Mouse (Mus musculus): ENCODE data around the gene Tomm70a. TPM values are rescaled to one million over a fixed set of nuclear protein-coding genes. Genes with fewer than 3 reads are reported as not detected.

Tomm70a gene
- polyA plus RNA-seq, 1 experiment from 2014 or later: 19.5 TPM

GRCm38 (mm10) chr16:57190390-57190789, 68.9 kb downstream of the Tomm70a start:
- 72% methylated on average over 8 of the region's 8 CpGs for WGBS (ENCODE audit: insufficient replicate concordance)
- no peak overlapping the region for H3K4me2 ChIP-seq (ENCODE audit: low read depth, low read length)
- no peak for ATAC-seq (ENCODE audit: low read depth)
- no peak overlapping the region for H3K27ac ChIP-seq (ENCODE audit: low read length)
- H3K9me3 ChIP-seq (replicated peaks; ENCODE audit: control insufficient read depth, low read length): no peaks in the 10 kb centered on the region
- no peaks in the 10 kb centered on the region for H3K27me3 ChIP-seq (ENCODE audit: control insufficient read depth, insufficient read depth, low read depth, low read length)
- H3K4me3 ChIP-seq (ENCODE audit: low read depth, low read length): no peak overlapping the region
- H3K4me1 ChIP-seq (ENCODE audit: control insufficient read depth, low read depth, low read length): no peaks in the 10 kb centered on the region
- H3K9ac ChIP-seq (ENCODE audit: low read depth, low read length): no peak overlapping the region
- H3K36me3 ChIP-seq (ENCODE audit: control insufficient read depth, insufficient read depth): peaks cover 4% of the 10 kb centered on the region

- no peak overlapping the region for H3K4me3 ChIP-seq (ENCODE audit: low read depth, low read length)
- peaks cover 4% of the 10 kb centered on the region for H3K36me3 ChIP-seq (ENCODE audit: control insufficient read depth, insufficient read depth)
- no peak overlapping the region for H3K4me2 ChIP-seq (ENCODE audit: low read depth, low read length)
- H3K27me3 ChIP-seq (ENCODE audit: control insufficient read depth, insufficient read depth, low read depth, low read length): no peaks in the 10 kb centered on the region
- ATAC-seq (ENCODE audit: low read depth): no peak
- 86% methylated on average over 14 of the region's 14 CpGs for WGBS (ENCODE audit: insufficient replicate concordance)
- H3K9ac ChIP-seq (ENCODE audit: low read depth, low read length): no peak overlapping the region
- no peak overlapping the region for H3K27ac ChIP-seq (ENCODE audit: low read length)
- H3K9me3 ChIP-seq (replicated peaks; ENCODE audit: control insufficient read depth, low read length): no peaks in the 10 kb centered on the region
- H3K4me1 ChIP-seq (ENCODE audit: control insufficient read depth, low read depth, low read length): no peaks in the 10 kb centered on the region
These were observed 69.7 kb downstream of the Tomm70a start for GRCm38 (mm10) chr16:57191214-57191613.

GRCm38 (mm10) chr16:57196590-57196989, 75.1 kb downstream of the Tomm70a start:
- 47% methylated on average over 5 of the region's 5 CpGs for WGBS (ENCODE audit: insufficient replicate concordance)
- Histone ChIP-seq H3K4me3 (ENCODE audit: low read depth, low read length) (no peak overlapping the region), H3K27me3 (ENCODE audit: control insufficient read depth, insufficient read depth, low read depth, low read length) (no peaks in the 10 kb centered on the region), H3K9ac (ENCODE audit: low read depth, low read length) (no peak overlapping the region), H3K9me3 (replicated peaks; ENCODE audit: control insufficient read depth, low read length) (no peaks in the 10 kb centered on the region), H3K27ac (ENCODE audit: low read length) (no peak overlapping the region), H3K4me2 (ENCODE audit: low read depth, low read length) (no peak overlapping the region), H3K4me1 (ENCODE audit: control insufficient read depth, low read depth, low read length) (no peaks in the 10 kb centered on the region), H3K36me3 (ENCODE audit: control insufficient read depth, insufficient read depth) (no peaks in the 10 kb centered on the region; the same call in 1 of the 2 replicates)
- no peak for ATAC-seq (ENCODE audit: low read depth)

- no peak for ATAC-seq (ENCODE audit: low read depth)
- H3K4me2 ChIP-seq (ENCODE audit: low read depth, low read length): no peak overlapping the region
- H3K27ac ChIP-seq (ENCODE audit: low read length): no peak overlapping the region
- WGBS (ENCODE audit: insufficient replicate concordance): 53% methylated on average over 3 of the region's 3 CpGs
- H3K27me3 ChIP-seq (ENCODE audit: control insufficient read depth, insufficient read depth, low read depth, low read length): no peaks in the 10 kb centered on the region
- no peaks in the 10 kb centered on the region; the same call in 1 of the 2 replicates for H3K36me3 ChIP-seq (ENCODE audit: control insufficient read depth, insufficient read depth)
- no peaks in the 10 kb centered on the region for H3K9me3 ChIP-seq (replicated peaks; ENCODE audit: control insufficient read depth, low read length)
- no peak overlapping the region for H3K4me3 ChIP-seq (ENCODE audit: low read depth, low read length)
- no peak overlapping the region for H3K9ac ChIP-seq (ENCODE audit: low read depth, low read length)
- no peaks in the 10 kb centered on the region for H3K4me1 ChIP-seq (ENCODE audit: control insufficient read depth, low read depth, low read length)
These were observed 75.8 kb downstream of the Tomm70a start for GRCm38 (mm10) chr16:57197281-57197680.

Other genes with a start within 250 kb of the Tomm70a start
- 0.89 and 1.1 TPM in 2 replicates for gene Tmem45a, start 235.5 kb upstream of the Tomm70a start, polyA plus RNA-seq (2015; fragmentation: Nextera tagmentation; extraction: Ambion mirVana)
- not detected in 2 replicates for gene Lnp1, start 193.6 kb upstream of the Tomm70a start, polyA plus RNA-seq (2015; fragmentation: Nextera tagmentation; extraction: Ambion mirVana)
- gene Tmem45a2, start 50.3 kb upstream of the Tomm70a start, polyA plus RNA-seq (2015; fragmentation: Nextera tagmentation; extraction: Ambion mirVana): 0.13 and 0.27 TPM in 2 replicates
- 47.4 and 48.0 TPM in 2 replicates for gene Nit2, start 45.6 kb downstream of the Tomm70a start, polyA plus RNA-seq (2015; fragmentation: Nextera tagmentation; extraction: Ambion mirVana)
- 5.7 and 5.8 TPM in 2 replicates for gene Tbc1d23, start 109.8 kb downstream of the Tomm70a start, polyA plus RNA-seq (2015; fragmentation: Nextera tagmentation; extraction: Ambion mirVana)
- gene Tmem30c, start 171.2 kb downstream of the Tomm70a start, polyA plus RNA-seq (2015; fragmentation: Nextera tagmentation; extraction: Ambion mirVana): not detected in 2 replicates
- gene Filip1l, start 231.4 kb downstream of the Tomm70a start, polyA plus RNA-seq (2015; fragmentation: Nextera tagmentation; extraction: Ambion mirVana): 3.8 and 5.0 TPM in 2 replicates

All from liver, embryonic 16.5 days (tissue).